Mouse (Mus musculus): ENCODE results near the gene Zfp978. TPM values are rescaled to one million over a fixed set of nuclear protein-coding genes. Genes with fewer than 3 reads are reported as not detected.
"Not testable (repeated sequence)": the region's sequence is repeated elsewhere in the genome, so short reads cannot be mapped to it uniquely, and the experiment has no call there.

The Zfp978 gene
- polyA plus RNA-seq, 2 experiments: 0.04 TPM; not detected in 1

GRCm38 (mm10) chr4:147338032-147338610 lies 23.0 kb upstream of the Zfp978 start:
- no peak overlapping the region for H3K4me2 ChIP-seq (ENCODE audit: low read depth)
- no peaks in the 10 kb centered on the region for H3K36me3 ChIP-seq (replicated peaks; ENCODE audit: control insufficient read depth, insufficient read depth, low read depth)
- ATAC-seq (ENCODE audit: insufficient read depth) (peak; percentile 32; the same call in 1 of the 2 replicates), DNase-seq (ENCODE audit: low read depth in 3 of 3, low spot score in 3 of 3) (no peak)
- no peaks in the 10 kb centered on the region for H3K4me1 ChIP-seq (replicated peaks; ENCODE audit: control insufficient read depth in 2 of 2, insufficient read depth in 2 of 2, low read length in 1 of 2)
- H3K27ac ChIP-seq: no peak overlapping the region
- TF ChIP-seq EP300 (IDR thresholded peaks at IDR 0.05; ENCODE audit: low read depth): no peak
- TF ChIP-seq CTCF (IDR thresholded peaks at IDR 0.05; ENCODE audit: low read depth): no peak
- WGBS (ENCODE audit: insufficient replicate concordance): 49% methylated on average over 5 of the region's 5 CpGs
- no peak overlapping the region for H3K4me3 ChIP-seq (ENCODE audit: insufficient read depth in 1 of 2, low read depth in 2 of 2, low read length in 2 of 2)
- H3K9ac ChIP-seq (replicated peaks): no peak overlapping the region
- H3K9me3 ChIP-seq (ENCODE audit: control insufficient read depth, low read length): peaks cover 21% of the 10 kb centered on the region
- no peaks in the 10 kb centered on the region for H3K27me3 ChIP-seq (ENCODE audit: control insufficient read depth, insufficient read depth, low read length)

GRCm38 (mm10) chr4:147338706-147339105 lies 22.4 kb upstream of the Zfp978 start:
- not testable (repeated sequence) for H3K4me3 ChIP-seq (ENCODE audit: insufficient read depth in 1 of 2, low read depth in 2 of 2, low read length in 2 of 2); H3K4me2 ChIP-seq (ENCODE audit: low read depth); H3K27ac ChIP-seq; H3K9ac ChIP-seq (replicated peaks); DNase-seq (ENCODE audit: low read depth in 3 of 3, low spot score in 3 of 3); ATAC-seq (ENCODE audit: insufficient read depth); H3K27me3 ChIP-seq (ENCODE audit: control insufficient read depth, insufficient read depth, low read length); H3K36me3 ChIP-seq (replicated peaks; ENCODE audit: control insufficient read depth, insufficient read depth, low read depth); H3K4me1 ChIP-seq (replicated peaks; ENCODE audit: control insufficient read depth in 2 of 2, insufficient read depth in 2 of 2, low read length in 1 of 2)
- peaks cover 27% of the 10 kb centered on the region for H3K9me3 ChIP-seq (ENCODE audit: control insufficient read depth, low read length)
- 58% methylated on average over 3 of the region's 3 CpGs for WGBS (ENCODE audit: insufficient replicate concordance)

GRCm38 (mm10) chr4:147339601-147340219 lies 21.4 kb upstream of the Zfp978 start:
- not testable (repeated sequence) for H3K9ac ChIP-seq (replicated peaks); H3K4me2 ChIP-seq (ENCODE audit: low read depth); H3K4me1 ChIP-seq (replicated peaks; ENCODE audit: control insufficient read depth in 2 of 2, insufficient read depth in 2 of 2, low read length in 1 of 2); ATAC-seq (ENCODE audit: insufficient read depth); H3K27ac ChIP-seq; H3K27me3 ChIP-seq (ENCODE audit: control insufficient read depth, insufficient read depth, low read length); H3K36me3 ChIP-seq (replicated peaks; ENCODE audit: control insufficient read depth, insufficient read depth, low read depth); H3K4me3 ChIP-seq (ENCODE audit: insufficient read depth in 1 of 2, low read depth in 2 of 2, low read length in 2 of 2); DNase-seq (ENCODE audit: low read depth in 3 of 3, low spot score in 3 of 3)
- WGBS (ENCODE audit: insufficient replicate concordance): 45% methylated on average over 7 of the region's 7 CpGs
- peaks cover 29% of the 10 kb centered on the region for H3K9me3 ChIP-seq (ENCODE audit: control insufficient read depth, low read length)

- H3K9ac ChIP-seq (replicated peaks); H3K36me3 ChIP-seq (replicated peaks; ENCODE audit: control insufficient read depth, insufficient read depth, low read depth); ATAC-seq (ENCODE audit: insufficient read depth); DNase-seq (ENCODE audit: low read depth in 3 of 3, low spot score in 3 of 3); H3K27me3 ChIP-seq (ENCODE audit: control insufficient read depth, insufficient read depth, low read length); H3K4me1 ChIP-seq (replicated peaks; ENCODE audit: control insufficient read depth in 2 of 2, insufficient read depth in 2 of 2, low read length in 1 of 2); H3K4me2 ChIP-seq (ENCODE audit: low read depth); H3K4me3 ChIP-seq (ENCODE audit: insufficient read depth in 1 of 2, low read depth in 2 of 2, low read length in 2 of 2); H3K27ac ChIP-seq: not testable (repeated sequence)
- peak; percentile 19; the same call in 1 of the 2 replicates for TF ChIP-seq CTCF (IDR thresholded peaks at IDR 0.05; ENCODE audit: low read depth)
- 43% methylated on average over 3 of the region's 3 CpGs for WGBS (ENCODE audit: insufficient replicate concordance)
- H3K9me3 ChIP-seq (ENCODE audit: control insufficient read depth, low read length): peaks cover 29% of the 10 kb centered on the region
Measured at GRCm38 (mm10) chr4:147340236-147340635, 20.9 kb upstream of the Zfp978 start.

- H3K9ac ChIP-seq (replicated peaks); H3K4me2 ChIP-seq (ENCODE audit: low read depth); H3K36me3 ChIP-seq (replicated peaks; ENCODE audit: control insufficient read depth, insufficient read depth, low read depth); ATAC-seq (ENCODE audit: insufficient read depth); H3K4me1 ChIP-seq (replicated peaks; ENCODE audit: control insufficient read depth in 2 of 2, insufficient read depth in 2 of 2, low read length in 1 of 2); H3K4me3 ChIP-seq (ENCODE audit: insufficient read depth in 1 of 2, low read depth in 2 of 2, low read length in 2 of 2); DNase-seq (ENCODE audit: low read depth in 3 of 3, low spot score in 3 of 3); H3K27me3 ChIP-seq (ENCODE audit: control insufficient read depth, insufficient read depth, low read length); H3K27ac ChIP-seq: not testable (repeated sequence)
- peaks cover 24% of the 10 kb centered on the region for H3K9me3 ChIP-seq (ENCODE audit: control insufficient read depth, low read length)
- WGBS (ENCODE audit: insufficient replicate concordance): 57% methylated on average over 3 of the region's 3 CpGs
Measured at GRCm38 (mm10) chr4:147340876-147341275, 20.2 kb upstream of the Zfp978 start.

GRCm38 (mm10) chr4:147343042-147343908 lies 17.8 kb upstream of the Zfp978 start:
- WGBS (ENCODE audit: insufficient replicate concordance): 60% methylated on average over 6 of the region's 6 CpGs
- H3K4me2 ChIP-seq (ENCODE audit: low read depth); H3K9ac ChIP-seq (replicated peaks); H3K27me3 ChIP-seq (ENCODE audit: control insufficient read depth, insufficient read depth, low read length); H3K27ac ChIP-seq; DNase-seq (ENCODE audit: low read depth in 3 of 3, low spot score in 3 of 3); H3K36me3 ChIP-seq (replicated peaks; ENCODE audit: control insufficient read depth, insufficient read depth, low read depth); H3K4me1 ChIP-seq (replicated peaks; ENCODE audit: control insufficient read depth in 2 of 2, insufficient read depth in 2 of 2, low read length in 1 of 2); H3K4me3 ChIP-seq (ENCODE audit: insufficient read depth in 1 of 2, low read depth in 2 of 2, low read length in 2 of 2): not testable (repeated sequence)
- peak; percentile 72 for ATAC-seq (ENCODE audit: insufficient read depth)
- peaks cover 19% of the 10 kb centered on the region for H3K9me3 ChIP-seq (ENCODE audit: control insufficient read depth, low read length)

- peaks cover 24% of the 10 kb centered on the region for H3K9me3 ChIP-seq (ENCODE audit: control insufficient read depth, low read length)
- not testable (repeated sequence) for H3K4me3 ChIP-seq (ENCODE audit: insufficient read depth in 1 of 2, low read depth in 2 of 2, low read length in 2 of 2); H3K27me3 ChIP-seq (ENCODE audit: control insufficient read depth, insufficient read depth, low read length); H3K27ac ChIP-seq; H3K9ac ChIP-seq (replicated peaks); H3K4me1 ChIP-seq (replicated peaks; ENCODE audit: control insufficient read depth in 2 of 2, insufficient read depth in 2 of 2, low read length in 1 of 2); H3K4me2 ChIP-seq (ENCODE audit: low read depth); H3K36me3 ChIP-seq (replicated peaks; ENCODE audit: control insufficient read depth, insufficient read depth, low read depth); DNase-seq (ENCODE audit: low read depth in 3 of 3, low spot score in 3 of 3); ATAC-seq (ENCODE audit: insufficient read depth)
- WGBS (ENCODE audit: insufficient replicate concordance): 54% methylated on average over 2 of the region's 2 CpGs
Measured at GRCm38 (mm10) chr4:147345061-147345554, 16.0 kb upstream of the Zfp978 start.
